Mouse (Mus musculus) erythroblast, embryonic 14.5 days (primary cell): ENCODE measurements around the gene Fam178b.

Source experiments
- GATA1 ChIP-seq: IDR thresholded peaks from 2 replicates; pipeline ENCODE4 v1.6.1; 2012; ENCODE audit warnings: low read length, inconsistent platforms, mixed read lengths
- TAL1 ChIP-seq: IDR thresholded peaks from 3 replicates; pipeline ENCODE4 v1.6.1; 2012; ENCODE audit warnings: low read length, inconsistent platforms, mixed read lengths

- TF ChIP-seq TAL1, result no peak
- no peak for TF ChIP-seq GATA1
Observed at GRCm38 (mm10) chr1:36630053-36630739, 52.8 kb downstream of the Fam178b start.
